Mouse (Mus musculus): ENCODE measurements around the gene Elmod3. TPM values are rescaled to one million over a fixed set of nuclear protein-coding genes. Genes with fewer than 3 reads are reported as not detected.

The Elmod3 gene
- total and polyA plus RNA-seq, 3 experiments: 4.2 to 9.0 (median 7.1) TPM

DNA sequence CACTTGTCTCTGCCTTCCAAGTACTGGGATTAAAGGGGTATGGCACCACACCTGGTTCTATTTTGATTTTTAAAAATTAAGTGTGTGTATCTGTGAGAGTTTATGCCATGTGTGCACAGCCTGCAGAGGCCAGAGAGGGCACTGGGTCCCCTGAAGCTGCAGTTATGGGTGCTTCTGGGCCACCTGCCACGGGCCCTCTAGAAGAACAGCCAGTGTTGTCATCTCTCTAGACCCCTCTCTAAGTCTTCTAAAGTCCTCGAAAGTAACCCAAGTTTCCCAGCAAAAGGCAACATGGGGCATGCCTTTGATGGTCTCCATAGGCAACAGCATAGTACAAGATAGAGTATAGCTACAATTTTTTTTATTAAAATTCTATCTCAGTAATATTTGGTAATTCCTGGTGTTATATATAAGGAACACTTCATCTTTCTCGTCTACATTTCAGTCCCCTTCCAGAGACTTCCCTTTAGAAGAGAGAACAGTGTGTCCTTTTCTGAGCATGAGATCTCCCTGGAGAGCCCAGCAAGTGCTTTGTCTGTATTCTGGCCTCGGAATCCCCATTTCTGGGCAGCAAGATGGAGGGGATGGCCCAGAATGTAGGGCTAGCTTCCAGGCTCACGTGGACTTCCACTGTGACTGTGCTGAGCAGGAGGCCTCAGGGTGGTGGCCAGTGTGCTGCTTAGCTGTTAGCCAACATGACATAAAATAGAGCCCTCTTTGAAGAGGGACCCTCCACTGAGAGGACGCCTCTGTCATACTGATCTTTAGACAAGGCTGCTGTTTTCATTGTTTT lies 5.0 kb downstream of the Elmod3 start:
- no peak overlapping the region for H3K4me2 ChIP-seq (ENCODE audit: insufficient read depth, low read depth, poor library complexity, severe bottlenecking)
- no peaks in the 10 kb centered on the region for H3K79me2 ChIP-seq (replicated peaks; ENCODE audit: control insufficient read depth, extremely low read depth, insufficient read depth, poor library complexity, severe bottlenecking)
- H3K9me3 ChIP-seq (replicated peaks; ENCODE audit: low read length): no peaks in the 10 kb centered on the region
- peaks cover 6 to 24% of the 10 kb centered on the region in 2 experiments for H3K4me1 ChIP-seq (ENCODE audit: control insufficient read depth in 1 of 2, insufficient read depth in 2 of 2)
- H3K36me3 ChIP-seq (replicated peaks in 1 of 2; ENCODE audit: control insufficient read depth in 1 of 2, insufficient read depth in 1 of 2, low read length in 1 of 2): peaks cover 0 to 36% of the 10 kb centered on the region in 2 experiments
- no peak overlapping the region for H3K27ac ChIP-seq (ENCODE audit: insufficient read depth, low read depth)
- TF ChIP-seq CTCF (conservative IDR thresholded peaks at IDR 0.05 in 1 of 2, IDR thresholded peaks at IDR 0.05 in 1 of 2; ENCODE audit: low read depth in 2 of 2, low read length in 2 of 2) (no peak), USF2 (conservative IDR thresholded peaks at IDR 0.05; ENCODE audit: low read depth, low read length) (no peak), GABPA (IDR thresholded peaks at IDR 0.05; ENCODE audit: insufficient replicate concordance, low read depth, low read length) (no peak), MAX (IDR thresholded peaks at IDR 0.05; ENCODE audit: low read length) (no peak), CHD1 (IDR thresholded peaks at IDR 0.05; ENCODE audit: low read depth, low read length) (no peak), ETS1 (conservative IDR thresholded peaks at IDR 0.05; ENCODE audit: low read depth, low read length) (no peak)
- H3K9ac ChIP-seq (ENCODE audit: insufficient read depth, low read depth): no peak overlapping the region
- H3K4me3 ChIP-seq (replicated peaks in 1 of 3; ENCODE audit: low read depth in 2 of 3, low read length in 2 of 3, poor library complexity in 1 of 3): no peak overlapping the region
- in situ Hi-C loops (cut with MboI; ENCODE audit: low pct_ligation_motif_present, low pct_unique_long_range_greater_than_20kb, low sequenced_read_pairs) (no loop called here), dilution Hi-C loops (cut with MboI; ENCODE audit: extremely low pct_ligation_motif_present, extremely low pct_unique_long_range_greater_than_20kb, low sequenced_read_pairs) (no loop called here)
- no peaks in the 10 kb centered on the region for H3K27me3 ChIP-seq (replicated peaks)
- no peak for DNase-seq (ENCODE audit: extremely low read depth)

DNA sequence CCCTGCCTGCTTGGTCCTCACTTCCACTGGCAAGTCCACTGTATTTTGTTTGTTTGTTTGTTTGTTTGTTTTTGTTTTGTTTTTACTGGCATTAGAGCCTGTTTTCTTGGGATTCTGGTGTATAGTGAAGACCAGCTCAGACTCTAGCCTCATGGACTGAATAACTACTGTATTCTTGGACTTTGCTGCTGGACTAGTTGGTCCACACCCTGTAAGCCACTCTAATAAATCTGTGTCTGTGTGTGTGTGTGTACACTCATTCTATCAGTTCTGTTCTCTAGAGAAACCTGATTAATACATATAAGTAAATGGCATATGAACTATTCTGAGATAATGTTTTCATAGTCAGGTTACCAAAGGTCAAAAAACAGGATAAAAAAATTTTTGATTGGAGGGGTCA lies 8.1 kb downstream of the Elmod3 start:
- in situ Hi-C loops (cut with MboI; ENCODE audit: low pct_ligation_motif_present, low pct_unique_long_range_greater_than_20kb, low sequenced_read_pairs) (no loop called here), dilution Hi-C loops (cut with MboI; ENCODE audit: extremely low pct_ligation_motif_present, extremely low pct_unique_long_range_greater_than_20kb, low sequenced_read_pairs) (no loop called here)
- Histone ChIP-seq H3K9ac (ENCODE audit: insufficient read depth, low read depth) (no peak overlapping the region), H3K36me3 (replicated peaks in 1 of 2; ENCODE audit: control insufficient read depth in 1 of 2, insufficient read depth in 1 of 2, low read length in 1 of 2) (peaks cover 9 to 59% of the 10 kb centered on the region in 2 experiments), H3K27ac (ENCODE audit: insufficient read depth, low read depth) (no peak overlapping the region), H3K9me3 (replicated peaks; ENCODE audit: low read length) (no peaks in the 10 kb centered on the region), H3K4me3 (replicated peaks in 1 of 3; ENCODE audit: low read depth in 2 of 3, low read length in 2 of 3, poor library complexity in 1 of 3) (no peak overlapping the region), H3K79me2 (replicated peaks; ENCODE audit: control insufficient read depth, extremely low read depth, insufficient read depth, poor library complexity, severe bottlenecking) (no peaks in the 10 kb centered on the region), H3K27me3 (replicated peaks) (no peaks in the 10 kb centered on the region), H3K4me1 (ENCODE audit: control insufficient read depth in 1 of 2, insufficient read depth in 2 of 2) (peaks cover 0 to 25% of the 10 kb centered on the region in 2 experiments; a peak in 2 of 4 replicates), H3K4me2 (ENCODE audit: insufficient read depth, low read depth, poor library complexity, severe bottlenecking) (no peak overlapping the region)
- DNase-seq (ENCODE audit: extremely low read depth): no peak
- no peak for TF ChIP-seq MAZ (IDR thresholded peaks at IDR 0.05; ENCODE audit: low read depth, low read length)
- no peak for TF ChIP-seq BHLHE40 (IDR thresholded peaks at IDR 0.05; ENCODE audit: low read depth, low read length)
- no peak for TF ChIP-seq GABPA (IDR thresholded peaks at IDR 0.05; ENCODE audit: insufficient replicate concordance, low read depth, low read length)
- no peak for TF ChIP-seq MYC (IDR thresholded peaks at IDR 0.05; ENCODE audit: low read depth, low read length)
- no peak for TF ChIP-seq PAX5 (IDR thresholded peaks at IDR 0.05; ENCODE audit: low read length)
- no peak for TF ChIP-seq RCOR1 (conservative IDR thresholded peaks at IDR 0.05; ENCODE audit: low read depth, low read length)
- TF ChIP-seq TBP (conservative IDR thresholded peaks at IDR 0.05; ENCODE audit: low read depth, low read length): no peak
- no peak for TF ChIP-seq ETS1 (conservative IDR thresholded peaks at IDR 0.05; ENCODE audit: low read depth, low read length)
- no peak for TF ChIP-seq ZNF384 (IDR thresholded peaks at IDR 0.05; ENCODE audit: low read depth, low read length)
- TF ChIP-seq RAD21 (IDR thresholded peaks at IDR 0.05; ENCODE audit: low read depth, low read length): no peak
- TF ChIP-seq MAFK (IDR thresholded peaks at IDR 0.05; ENCODE audit: insufficient replicate concordance, low read length): no peak
